Mouse (Mus musculus): ENCODE measurements at regions not wholly inside any gene's neighbourhood (a gene's known extent, or its start where the extent isn't known, plus 50 kb on each side); places are given as distances from the start of the nearest gene placed in this dataset.

GRCm38 (mm10) chr3:143369002-143369401 is 487.2 kb upstream of the Pkn2 start:
- H3K27me3 ChIP-seq (ENCODE audit: control insufficient read depth, insufficient read depth, low read length), result no peaks in the 10 kb centered on the region
- WGBS, result 85% methylated on average over 1 of the region's 1 CpGs
- H3K9me3 ChIP-seq (replicated peaks; ENCODE audit: control insufficient read depth, low read length), result no peaks in the 10 kb centered on the region
- no peak overlapping the region for H3K4me2 ChIP-seq (ENCODE audit: low read depth, low read length)
- H3K4me1 ChIP-seq (ENCODE audit: control insufficient read depth, insufficient read depth, low read length), result no peaks in the 10 kb centered on the region
- no peak overlapping the region for H3K4me3 ChIP-seq (ENCODE audit: low read length)
- no peak for ATAC-seq (replicated peaks; ENCODE audit: extremely low read depth, insufficient read depth, low FRiP score)
- H3K27ac ChIP-seq (ENCODE audit: low read length), result no peak overlapping the region
- H3K9ac ChIP-seq (ENCODE audit: low read length), result no peak overlapping the region
- no peaks in the 10 kb centered on the region for H3K36me3 ChIP-seq (ENCODE audit: control insufficient read depth, insufficient read depth)

- ATAC-seq (replicated peaks; ENCODE audit: extremely low read depth, insufficient read depth, low FRiP score), result no peak
- 86% methylated on average over 7 of the region's 7 CpGs for WGBS
- no peaks in the 10 kb centered on the region for H3K4me1 ChIP-seq (ENCODE audit: control insufficient read depth, insufficient read depth, low read length)
- no peak overlapping the region for H3K9ac ChIP-seq (ENCODE audit: low read length)
- no peaks in the 10 kb centered on the region for H3K27me3 ChIP-seq (ENCODE audit: control insufficient read depth, insufficient read depth, low read length)
- H3K4me2 ChIP-seq (ENCODE audit: low read depth, low read length), result no peak overlapping the region
- H3K36me3 ChIP-seq (ENCODE audit: control insufficient read depth, insufficient read depth), result no peaks in the 10 kb centered on the region
- no peak overlapping the region for H3K27ac ChIP-seq (ENCODE audit: low read length)
- no peak overlapping the region for H3K4me3 ChIP-seq (ENCODE audit: low read length)
- no peaks in the 10 kb centered on the region for H3K9me3 ChIP-seq (replicated peaks; ENCODE audit: control insufficient read depth, low read length)
Observed at GRCm38 (mm10) chr3:143340032-143340431, 458.2 kb upstream of the Pkn2 start.

GRCm38 (mm10) chr3:143333339-143333738 is 451.5 kb upstream of the Pkn2 start:
- Histone ChIP-seq H3K9me3 (replicated peaks; ENCODE audit: control insufficient read depth, low read length) (no peaks in the 10 kb centered on the region), H3K4me2 (ENCODE audit: low read depth, low read length) (no peak overlapping the region), H3K4me3 (ENCODE audit: low read length) (no peak overlapping the region), H3K4me1 (ENCODE audit: control insufficient read depth, insufficient read depth, low read length) (no peaks in the 10 kb centered on the region), H3K27me3 (ENCODE audit: control insufficient read depth, insufficient read depth, low read length) (no peaks in the 10 kb centered on the region), H3K27ac (ENCODE audit: low read length) (no peak overlapping the region), H3K36me3 (ENCODE audit: control insufficient read depth, insufficient read depth) (no peaks in the 10 kb centered on the region), H3K9ac (ENCODE audit: low read length) (no peak overlapping the region)
- 90% methylated on average over 3 of the region's 3 CpGs for WGBS
- ATAC-seq (replicated peaks; ENCODE audit: extremely low read depth, insufficient read depth, low FRiP score), result no peak

DNA sequence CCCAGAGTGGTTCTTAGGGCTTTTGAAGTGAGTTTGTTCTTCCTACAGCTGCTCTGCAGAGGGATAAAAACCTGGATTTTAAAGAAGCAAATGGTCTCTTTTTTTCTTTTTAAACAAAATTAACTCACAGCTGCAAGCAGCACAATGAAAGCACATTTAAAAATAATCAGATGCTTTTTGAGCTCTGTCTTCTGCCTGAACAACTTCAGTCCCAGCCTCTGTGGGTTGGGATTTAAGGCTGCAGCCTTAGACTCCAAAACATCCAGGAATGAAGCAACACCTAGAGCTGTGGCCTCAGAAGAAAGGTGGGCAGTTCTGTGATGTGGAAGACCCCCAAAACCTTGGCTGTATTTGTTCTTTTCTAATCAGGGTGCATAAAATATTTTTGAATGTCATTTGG is 446.7 kb upstream of the Pkn2 start:
- ATAC-seq (replicated peaks; ENCODE audit: extremely low read depth, insufficient read depth, low FRiP score), result no peak
- no peaks in the 10 kb centered on the region for H3K9me3 ChIP-seq (replicated peaks; ENCODE audit: control insufficient read depth, low read length)
- no peak overlapping the region for H3K27ac ChIP-seq (ENCODE audit: low read length)
- no peaks in the 10 kb centered on the region for H3K27me3 ChIP-seq (ENCODE audit: control insufficient read depth, insufficient read depth, low read length)
- no peaks in the 10 kb centered on the region for H3K36me3 ChIP-seq (ENCODE audit: control insufficient read depth, insufficient read depth)
- no peak overlapping the region for H3K4me3 ChIP-seq (ENCODE audit: low read length)
- H3K4me2 ChIP-seq (ENCODE audit: low read depth, low read length), result no peak overlapping the region
- H3K9ac ChIP-seq (ENCODE audit: low read length), result no peak overlapping the region
- H3K4me1 ChIP-seq (ENCODE audit: control insufficient read depth, insufficient read depth, low read length), result no peaks in the 10 kb centered on the region

DNA sequence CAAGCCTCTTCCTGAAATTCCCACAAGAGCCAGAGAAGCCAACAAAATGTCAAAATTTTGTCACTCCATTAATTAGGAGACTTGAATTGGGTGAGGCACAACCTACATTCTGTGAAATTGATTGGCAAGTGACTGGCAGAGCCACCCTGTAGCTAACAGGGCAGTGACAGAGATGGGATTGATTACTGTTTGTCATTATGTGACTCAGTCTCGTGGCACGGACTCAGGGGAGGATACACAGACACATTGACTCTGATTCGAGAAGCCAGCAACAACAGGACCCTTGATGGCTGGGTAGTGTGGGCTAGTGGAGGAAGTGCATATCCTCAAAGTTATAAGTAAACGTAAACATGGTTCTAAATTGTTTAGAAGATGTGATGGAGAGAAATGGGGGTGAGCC is 445.8 kb upstream of the Pkn2 start:
- no peak for ATAC-seq (replicated peaks; ENCODE audit: extremely low read depth, insufficient read depth, low FRiP score)
- Histone ChIP-seq H3K9me3 (replicated peaks; ENCODE audit: control insufficient read depth, low read length) (no peaks in the 10 kb centered on the region), H3K9ac (ENCODE audit: low read length) (no peak overlapping the region), H3K4me1 (ENCODE audit: control insufficient read depth, insufficient read depth, low read length) (no peaks in the 10 kb centered on the region), H3K36me3 (ENCODE audit: control insufficient read depth, insufficient read depth) (no peaks in the 10 kb centered on the region), H3K27ac (ENCODE audit: low read length) (no peak overlapping the region), H3K27me3 (ENCODE audit: control insufficient read depth, insufficient read depth, low read length) (no peaks in the 10 kb centered on the region), H3K4me2 (ENCODE audit: low read depth, low read length) (no peak overlapping the region), H3K4me3 (ENCODE audit: low read length) (no peak overlapping the region)
- 63% methylated on average over 4 of the region's 4 CpGs for WGBS

- no peak for ATAC-seq (replicated peaks; ENCODE audit: extremely low read depth, insufficient read depth, low FRiP score)
- Histone ChIP-seq H3K4me2 (ENCODE audit: low read depth, low read length) (no peak overlapping the region), H3K4me3 (ENCODE audit: low read length) (no peak overlapping the region), H3K27ac (ENCODE audit: low read length) (no peak overlapping the region), H3K9me3 (replicated peaks; ENCODE audit: control insufficient read depth, low read length) (no peaks in the 10 kb centered on the region), H3K9ac (ENCODE audit: low read length) (no peak overlapping the region), H3K36me3 (ENCODE audit: control insufficient read depth, insufficient read depth) (no peaks in the 10 kb centered on the region), H3K4me1 (ENCODE audit: control insufficient read depth, insufficient read depth, low read length) (no peaks in the 10 kb centered on the region), H3K27me3 (ENCODE audit: control insufficient read depth, insufficient read depth, low read length) (no peaks in the 10 kb centered on the region)
- 59% methylated on average over 7 of the region's 7 CpGs for WGBS
Observed at GRCm38 (mm10) chr3:143316457-143316856, 434.7 kb upstream of the Pkn2 start.

GRCm38 (mm10) chr3:143291793-143292192 is 410.0 kb upstream of the Pkn2 start:
- H3K4me3 ChIP-seq (ENCODE audit: low read length), result no peak overlapping the region
- ATAC-seq (replicated peaks; ENCODE audit: extremely low read depth, insufficient read depth, low FRiP score), result no peak

DNA sequence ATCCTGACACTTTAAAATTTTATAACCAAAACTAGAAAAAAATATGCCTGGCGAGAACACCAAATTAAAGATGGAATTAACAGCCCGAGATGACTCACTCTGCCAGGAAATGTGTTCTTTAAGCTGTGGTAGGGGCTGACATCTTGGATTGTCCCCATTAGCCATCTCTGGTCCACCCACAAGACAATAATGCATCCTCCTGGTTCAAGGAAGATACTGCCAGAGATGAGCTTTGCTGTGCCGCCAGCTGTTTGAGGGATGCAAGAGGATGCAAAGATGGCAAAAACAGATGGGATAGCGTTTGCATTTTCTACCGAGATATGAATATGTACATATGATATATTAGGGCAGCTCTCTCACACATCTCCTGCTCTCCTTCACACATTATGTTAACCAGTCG is 382.3 kb upstream of the Pkn2 start:
- ATAC-seq (replicated peaks; ENCODE audit: extremely low read depth, insufficient read depth, low FRiP score), result no peak
- Histone ChIP-seq H3K27ac (ENCODE audit: low read length) (no peak overlapping the region), H3K9me3 (replicated peaks; ENCODE audit: control insufficient read depth, low read length) (no peaks in the 10 kb centered on the region), H3K27me3 (ENCODE audit: control insufficient read depth, insufficient read depth, low read length) (no peaks in the 10 kb centered on the region), H3K4me2 (ENCODE audit: low read depth, low read length) (no peak overlapping the region), H3K9ac (ENCODE audit: low read length) (no peak overlapping the region), H3K4me1 (ENCODE audit: control insufficient read depth, insufficient read depth, low read length) (no peaks in the 10 kb centered on the region), H3K36me3 (ENCODE audit: control insufficient read depth, insufficient read depth) (no peaks in the 10 kb centered on the region), H3K4me3 (ENCODE audit: low read length) (no peak overlapping the region)
- WGBS, result 82% methylated on average over 6 of the region's 6 CpGs

More at GRCm38 (mm10) chr3:143291793-143292192, 410.0 kb upstream of the Pkn2 start:
- Histone ChIP-seq H3K9ac (ENCODE audit: low read length) (no peak overlapping the region), H3K4me2 (ENCODE audit: low read depth, low read length) (no peak overlapping the region), H3K4me1 (ENCODE audit: control insufficient read depth, insufficient read depth, low read length) (no peaks in the 10 kb centered on the region), H3K36me3 (ENCODE audit: control insufficient read depth, insufficient read depth) (no peaks in the 10 kb centered on the region), H3K27ac (ENCODE audit: low read length) (no peak overlapping the region), H3K27me3 (ENCODE audit: control insufficient read depth, insufficient read depth, low read length) (no peaks in the 10 kb centered on the region), H3K9me3 (replicated peaks; ENCODE audit: control insufficient read depth, low read length) (no peaks in the 10 kb centered on the region)
- WGBS, result 51% methylated on average over 4 of the region's 4 CpGs

DNA sequence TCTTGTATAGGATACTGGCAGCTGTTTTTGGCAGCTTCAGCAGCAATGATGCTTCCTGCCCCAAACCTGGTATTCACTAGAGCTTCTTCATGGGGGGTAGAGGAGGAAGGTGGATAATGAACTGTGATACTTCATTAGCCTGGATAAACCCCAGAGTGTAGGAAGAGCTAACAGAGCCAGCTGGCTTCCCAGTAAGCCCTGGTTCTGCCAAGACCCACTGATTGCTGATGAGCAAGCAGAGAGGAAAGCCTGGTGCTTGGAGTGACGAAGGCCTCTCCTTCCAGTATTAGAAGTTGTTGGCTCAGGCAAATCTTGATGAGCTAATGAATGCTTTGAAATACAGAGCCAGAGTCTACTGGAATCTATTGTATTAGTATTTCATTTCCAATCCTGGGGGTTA is 370.8 kb upstream of the Pkn2 start:
- no peaks in the 10 kb centered on the region for H3K27me3 ChIP-seq (ENCODE audit: control insufficient read depth, insufficient read depth, low read length)
- H3K36me3 ChIP-seq (ENCODE audit: control insufficient read depth, insufficient read depth), result no peaks in the 10 kb centered on the region
- H3K4me3 ChIP-seq (ENCODE audit: low read length), result no peak overlapping the region
- H3K27ac ChIP-seq (ENCODE audit: low read length), result no peak overlapping the region
- H3K9ac ChIP-seq (ENCODE audit: low read length), result no peak overlapping the region
- no peak overlapping the region for H3K4me2 ChIP-seq (ENCODE audit: low read depth, low read length)
- WGBS, result 81% methylated on average over 1 of the region's 1 CpGs
- no peaks in the 10 kb centered on the region for H3K4me1 ChIP-seq (ENCODE audit: control insufficient read depth, insufficient read depth, low read length)
- ATAC-seq (replicated peaks; ENCODE audit: extremely low read depth, insufficient read depth, low FRiP score), result no peak
- H3K9me3 ChIP-seq (replicated peaks; ENCODE audit: control insufficient read depth, low read length), result no peaks in the 10 kb centered on the region

- ATAC-seq (replicated peaks; ENCODE audit: extremely low read depth, insufficient read depth, low FRiP score), result no peak
- Histone ChIP-seq H3K9me3 (replicated peaks; ENCODE audit: control insufficient read depth, low read length) (no peaks in the 10 kb centered on the region), H3K4me3 (ENCODE audit: low read length) (no peak overlapping the region), H3K27ac (ENCODE audit: low read length) (no peak overlapping the region), H3K4me2 (ENCODE audit: low read depth, low read length) (no peak overlapping the region), H3K36me3 (ENCODE audit: control insufficient read depth, insufficient read depth) (no peaks in the 10 kb centered on the region), H3K9ac (ENCODE audit: low read length) (no peak overlapping the region), H3K4me1 (ENCODE audit: control insufficient read depth, insufficient read depth, low read length) (no peaks in the 10 kb centered on the region), H3K27me3 (ENCODE audit: control insufficient read depth, insufficient read depth, low read length) (no peaks in the 10 kb centered on the region)
- WGBS, result 66% methylated on average over 2 of the region's 2 CpGs
Observed at GRCm38 (mm10) chr3:143252008-143252407, 370.2 kb upstream of the Pkn2 start.
